Mouse (Mus musculus) midbrain, embryonic 13.5 days (tissue): ENCODE data around the gene AL607142.1. TPM values are rescaled to one million over a fixed set of nuclear protein-coding genes. Genes with fewer than 3 reads are reported as not detected.

ENCODE experiments used
- ATAC-seq: fragments of 200-750 bp; cut with Nextera tagmentation; 2 replicates; pipeline ENCODE4 v1.8.0; 2017; ENCODE audit warnings: mild to moderate bottlenecking, moderate TSS enrichment, moderate library complexity
- H3K27ac ChIP-seq: fragments of 300-500 bp; sonication (generic); 2 replicates; pipeline ENCODE4 v1.5.1; 2015; ENCODE audit warnings: inconsistent platforms, mild to moderate bottlenecking, moderate library complexity
- H3K27me3 ChIP-seq: fragments of 300-500 bp; sonication (generic); 2 replicates; pipeline ENCODE4 v1.6.1; 2015; ENCODE audit warnings: mild to moderate bottlenecking, inconsistent platforms
- H3K36me3 ChIP-seq: fragments of 300-500 bp; sonication (generic); 2 replicates; pipeline ENCODE4 v1.6.1; 2015; ENCODE audit warnings: mild to moderate bottlenecking, inconsistent platforms
- H3K4me1 ChIP-seq: fragments of 300-500 bp; sonication (generic); replicated peaks from 2 replicates; pipeline ENCODE4 v1.6.1; 2015; ENCODE audit warnings: inconsistent platforms
- H3K4me2 ChIP-seq: fragments of 300-500 bp; sonication (generic); replicated peaks from 2 replicates; pipeline ENCODE4 v1.6.1; 2015; ENCODE audit warnings: moderate library complexity, mild to moderate bottlenecking, inconsistent platforms
- H3K4me3 ChIP-seq: fragments of 300-500 bp; sonication (generic); replicated peaks from 2 replicates; pipeline ENCODE4 v1.5.1; 2015; ENCODE audit warnings: mild to moderate bottlenecking, inconsistent platforms
- H3K9ac ChIP-seq: fragments of 300-500 bp; sonication (generic); replicated peaks from 2 replicates; pipeline ENCODE4 v1.6.1; 2015; ENCODE audit warnings: mild to moderate bottlenecking, inconsistent platforms
- H3K9me3 ChIP-seq: fragments of 300-500 bp; sonication (generic); 2 replicates; pipeline ENCODE4 v1.6.1; 2016; ENCODE audit warnings: mild to moderate bottlenecking, inconsistent platforms
- WGBS: fragments of 180-500 bp; shearing (Covaris S2); methylation state at CpG from one replicate; pipeline ENCODE4 v1.1.7; 2015; 5-methylcytosine and 5-hydroxymethylcytosine counted together
- polyA plus RNA-seq: library from polyadenylated mRNA; unstranded; fragments of >200 nt; fragmentation: Nextera tagmentation; extraction: Ambion mirVana; gene quantifications from 2 replicates; pipeline ENCODE4 v1.2.1, GENCODE M21; 2015

AL607142.1 gene
- polyA plus RNA-seq, 1 experiment from 2014 or later, result not detected

- Histone ChIP-seq H3K27ac (no peak overlapping the region), H3K4me3 (no peak overlapping the region), H3K9ac (no peak overlapping the region), H3K4me1 (no peaks in the 10 kb centered on the region), H3K4me2 (no peak overlapping the region), H3K9me3 (no peaks in the 10 kb centered on the region), H3K36me3 (no peaks in the 10 kb centered on the region), H3K27me3 (no peaks in the 10 kb centered on the region)
- WGBS, result 81% methylated on average over 10 of the region's 10 CpGs
- ATAC-seq, result no peak
Observed at GRCm38 (mm10) chr4:120058794-120059193, 6.0 kb upstream of the AL607142.1 start.

DNA sequence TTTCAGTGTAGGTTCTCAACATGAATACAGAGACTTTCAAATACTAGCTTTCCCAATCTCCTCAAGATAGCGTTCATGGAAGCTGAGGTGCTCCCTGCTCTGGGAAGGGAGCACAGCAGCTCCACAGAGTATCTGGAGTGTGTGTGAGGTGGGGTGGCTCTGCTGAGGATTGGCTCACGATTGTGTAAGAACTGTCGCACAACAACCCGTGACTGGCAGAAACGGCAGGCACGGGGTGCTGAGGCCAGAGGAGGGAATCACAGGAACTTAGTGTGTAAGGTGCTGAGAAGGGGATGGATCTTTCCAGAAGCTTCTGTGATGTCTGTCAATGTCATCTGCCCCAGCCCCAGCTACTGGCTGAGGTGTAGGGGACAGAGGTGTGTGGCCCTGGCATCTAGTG lies 3.1 kb upstream of the AL607142.1 start:
- 94% methylated on average over 6 of the region's 6 CpGs for WGBS
- Histone ChIP-seq H3K36me3 (no peaks in the 10 kb centered on the region), H3K4me3 (no peak overlapping the region), H3K9me3 (no peaks in the 10 kb centered on the region), H3K27ac (no peak overlapping the region), H3K9ac (no peak overlapping the region), H3K4me1 (no peaks in the 10 kb centered on the region), H3K27me3 (no peaks in the 10 kb centered on the region), H3K4me2 (no peak overlapping the region)
- ATAC-seq, result no peak

GRCm38 (mm10) chr4:120062198-120062597 lies 2.6 kb upstream of the AL607142.1 start:
- H3K9me3 ChIP-seq, result no peaks in the 10 kb centered on the region
- no peak overlapping the region for H3K4me2 ChIP-seq
- ATAC-seq, result no peak
- no peak overlapping the region for H3K9ac ChIP-seq
- H3K4me3 ChIP-seq, result no peak overlapping the region
- 0 out of 2 replicates have a peak, but pooled peaks cover 3% of the 10 kb centered on the region for H3K4me1 ChIP-seq
- 86% methylated on average over 6 of the region's 6 CpGs for WGBS
- H3K27ac ChIP-seq, result no peak overlapping the region
- H3K36me3 ChIP-seq, result no peaks in the 10 kb centered on the region
- H3K27me3 ChIP-seq, result no peaks in the 10 kb centered on the region

DNA sequence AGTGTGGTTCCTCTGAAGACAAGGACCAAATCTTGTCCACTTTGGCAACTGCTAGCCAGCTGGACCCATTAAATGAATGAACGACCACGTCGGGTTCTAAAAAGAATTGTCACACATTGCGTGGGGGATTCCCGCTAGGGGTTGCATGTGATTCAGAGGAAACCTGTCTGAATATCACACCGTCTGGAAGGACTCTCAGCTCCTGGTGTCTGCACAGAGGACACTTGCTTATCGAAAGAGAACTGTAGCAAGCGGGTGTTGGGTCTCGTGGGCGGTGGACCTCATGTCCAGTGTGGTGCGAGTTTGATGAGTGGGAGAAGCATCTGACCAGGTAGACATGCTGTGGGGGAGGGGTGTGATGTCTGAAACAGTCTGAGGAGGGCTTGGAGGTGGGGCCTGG lies 2.0 kb upstream of the AL607142.1 start:
- Histone ChIP-seq H3K27ac (no peak overlapping the region), H3K4me2 (no peak overlapping the region), H3K4me1 (0 out of 2 replicates have a peak, but pooled peaks cover 5% of the 10 kb centered on the region), H3K4me3 (no peak overlapping the region), H3K9ac (no peak overlapping the region), H3K27me3 (no peaks in the 10 kb centered on the region), H3K9me3 (no peaks in the 10 kb centered on the region), H3K36me3 (no peaks in the 10 kb centered on the region)
- no peak for ATAC-seq
- 94% methylated on average over 11 of the region's 11 CpGs for WGBS

- 91% methylated on average over 20 of the region's 20 CpGs for WGBS
- Histone ChIP-seq H3K27me3 (no peaks in the 10 kb centered on the region), H3K36me3 (no peaks in the 10 kb centered on the region), H3K4me1 (0 out of 2 replicates have a peak, but pooled peaks cover 5% of the 10 kb centered on the region), H3K9me3 (no peaks in the 10 kb centered on the region), H3K4me2 (no peak overlapping the region), H3K27ac (no peak overlapping the region), H3K9ac (no peak overlapping the region), H3K4me3 (no peak overlapping the region)
- ATAC-seq, result no peak
Observed at GRCm38 (mm10) chr4:120063353-120064124, 1.3 kb upstream of the AL607142.1 start.

- no peak overlapping the region for H3K4me3 ChIP-seq
- peaks cover 5% of the 10 kb centered on the region; the same call in 1 of the 2 replicates for H3K27me3 ChIP-seq
- H3K36me3 ChIP-seq, result no peaks in the 10 kb centered on the region
- no peaks in the 10 kb centered on the region for H3K9me3 ChIP-seq
- WGBS, result 87% methylated on average over 9 of the region's 9 CpGs
- H3K9ac ChIP-seq, result no peak overlapping the region
- ATAC-seq, result no peak
- peaks cover 5% of the 10 kb centered on the region; the same call in 1 of the 2 replicates for H3K4me1 ChIP-seq
- H3K4me2 ChIP-seq, result no peak overlapping the region
- H3K27ac ChIP-seq, result no peak overlapping the region
Observed at GRCm38 (mm10) chr4:120066841-120067591, 2.2 kb downstream of the AL607142.1 start.

GRCm38 (mm10) chr4:120067592-120068235 lies 2.9 kb downstream of the AL607142.1 start:
- H3K9ac ChIP-seq, result no peak overlapping the region
- no peak overlapping the region for H3K4me3 ChIP-seq
- WGBS, result 83% methylated on average over 8 of the region's 8 CpGs
- H3K27me3 ChIP-seq, result peaks cover 5% of the 10 kb centered on the region; the same call in 1 of the 2 replicates
- H3K4me2 ChIP-seq, result no peak overlapping the region
- peaks cover 5% of the 10 kb centered on the region; the same call in 1 of the 2 replicates for H3K4me1 ChIP-seq
- no peaks in the 10 kb centered on the region for H3K9me3 ChIP-seq
- no peak overlapping the region for H3K27ac ChIP-seq
- no peak for ATAC-seq
- no peaks in the 10 kb centered on the region for H3K36me3 ChIP-seq

DNA sequence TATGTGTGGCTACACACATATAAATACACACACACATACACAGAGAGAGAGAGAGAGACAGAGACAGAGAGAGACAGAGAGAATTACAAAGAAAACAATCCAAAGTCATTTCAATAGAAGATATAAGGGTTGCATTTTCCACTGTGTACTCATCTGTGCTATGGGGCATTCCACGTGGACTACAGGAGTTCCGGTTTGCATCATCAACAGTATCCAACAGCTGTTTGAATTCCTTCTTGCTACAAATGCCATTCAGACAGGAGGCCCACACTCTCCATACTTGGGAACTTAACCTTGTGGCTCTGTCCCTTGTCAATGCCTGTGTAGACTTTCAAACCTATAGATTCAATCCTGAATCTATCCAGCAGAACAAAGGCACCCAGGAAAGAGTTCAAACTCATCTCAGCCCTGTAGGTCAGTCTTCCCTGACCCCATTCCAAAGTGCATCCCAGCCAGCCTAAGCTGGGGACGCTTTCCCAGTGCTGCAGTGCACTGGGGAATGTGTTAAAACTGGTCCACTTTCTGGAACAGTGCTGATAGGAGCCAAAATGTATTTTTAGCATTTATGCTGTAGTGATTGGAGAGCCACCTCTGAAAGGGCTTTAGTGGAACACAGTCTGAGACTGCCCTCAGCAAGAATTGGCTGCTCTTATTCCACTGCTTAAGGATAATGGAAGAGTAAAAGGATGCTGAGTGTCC lies 4.2 kb downstream of the AL607142.1 start:
- peaks cover 5% of the 10 kb centered on the region; the same call in 1 of the 2 replicates for H3K27me3 ChIP-seq
- peaks cover 9% of the 10 kb centered on the region; the same call in 1 of the 2 replicates for H3K4me1 ChIP-seq
- no peak overlapping the region for H3K4me3 ChIP-seq
- 77% methylated on average over 3 of the region's 3 CpGs for WGBS
- H3K9me3 ChIP-seq, result no peaks in the 10 kb centered on the region
- ATAC-seq, result no peak
- no peak overlapping the region for H3K27ac ChIP-seq
- H3K9ac ChIP-seq, result no peak overlapping the region
- H3K36me3 ChIP-seq, result no peaks in the 10 kb centered on the region
- no peak overlapping the region for H3K4me2 ChIP-seq

- H3K4me2 ChIP-seq, result no peak overlapping the region
- H3K4me1 ChIP-seq, result peaks cover 13% of the 10 kb centered on the region; the same call in 1 of the 2 replicates
- 91% methylated on average over 3 of the region's 3 CpGs for WGBS
- H3K27ac ChIP-seq, result no peak overlapping the region
- ATAC-seq, result no peak
- peaks cover 5% of the 10 kb centered on the region; the same call in 1 of the 2 replicates for H3K27me3 ChIP-seq
- H3K9ac ChIP-seq, result no peak overlapping the region
- H3K4me3 ChIP-seq, result no peak overlapping the region
- H3K9me3 ChIP-seq, result no peaks in the 10 kb centered on the region
- H3K36me3 ChIP-seq, result no peaks in the 10 kb centered on the region
Observed at GRCm38 (mm10) chr4:120069582-120069980, 4.8 kb downstream of the AL607142.1 start.

- H3K27me3 ChIP-seq, result peaks cover 5% of the 10 kb centered on the region; the same call in 1 of the 2 replicates
- H3K4me2 ChIP-seq, result no peak overlapping the region
- no peaks in the 10 kb centered on the region for H3K9me3 ChIP-seq
- H3K4me3 ChIP-seq, result no peak overlapping the region
- no peak for ATAC-seq
- H3K27ac ChIP-seq, result no peak overlapping the region
- no peaks in the 10 kb centered on the region for H3K36me3 ChIP-seq
- no peak overlapping the region for H3K9ac ChIP-seq
- WGBS, result 75% methylated on average over 3 of the region's 3 CpGs
- peaks cover 13% of the 10 kb centered on the region; the same call in 1 of the 2 replicates for H3K4me1 ChIP-seq
Observed at GRCm38 (mm10) chr4:120071411-120071810, 6.6 kb downstream of the AL607142.1 start.

- Histone ChIP-seq H3K9me3 (no peaks in the 10 kb centered on the region), H3K36me3 (no peaks in the 10 kb centered on the region), H3K27ac (no peak overlapping the region), H3K27me3 (peaks cover 5% of the 10 kb centered on the region; the same call in 1 of the 2 replicates), H3K9ac (no peak overlapping the region), H3K4me1 (peaks cover 13% of the 10 kb centered on the region; the same call in 1 of the 2 replicates), H3K4me3 (no peak overlapping the region), H3K4me2 (no peak overlapping the region)
- WGBS, result 59% methylated on average over 15 of the region's 15 CpGs
- no peak for ATAC-seq
Observed at GRCm38 (mm10) chr4:120071842-120072507, 7.2 kb downstream of the AL607142.1 start.
